Comparison of ENCODE assay signal across 15 mouse cellular contexts in genomic region chr7:78397215-78397614, GRCm38 (mm10).
DNase-seq lines count a peak whose midpoint lies in the region.
"Had no signal": no experiment of that assay in that cellular context is flagged by ENCODE, and none has a peak within 500 bp of the region (broad histone marks: within the 10 kb centered on the region; RNA-seq: fewer than 3 reads in every experiment).

No protein-coding gene starts in this region.

- peak; percentile 35 to 73 for DNase-seq in frontal cortex, postnatal 36 days (ENCODE audit: low spot score in 2 of 2)
- no peak for DNase-seq in frontal cortex, postnatal 10 days (ENCODE audit: low spot score in 2 of 2)
- peak; percentile 44 to 62 for DNase-seq in left cerebral cortex, adult 9 months (ENCODE audit: low spot score in 2 of 2)
- DNase-seq in left cerebral cortex, postnatal 10 days (ENCODE audit: extremely low spot score in 1 of 2, low spot score in 2 of 2), result no peak
- peak; percentile 82 for DNase-seq in brain, adult 2 months (ENCODE audit: low read depth, low spot score)
- DNase-seq in left cerebral cortex, postnatal 14 days (ENCODE audit: low spot score in 2 of 2), result peak; percentile 20 to 29
- DNase-seq in embryo, embryonic 11 days, result no peak
- DNase-seq: adrenal gland, adult 2 months; adrenal gland, postnatal 25 days; cerebellum, adult 2 months; cerebellum, postnatal 10 days; gastrocnemius, adult 2 months; gastrocnemius, postnatal 36 days; heart, adult 11 months; heart, postnatal 36 days had no signal

- intact Hi-C loops in left cerebral cortex, postnatal 10 days (cut with DNase I), result no loop called here
- intact Hi-C loops in left cerebral cortex, postnatal 14 days (cut with DNase I), result no loop called here

Comparison
In these comparisons a context has a peak if more than half of its experiments do, and no peak if none do; other contexts are left out.
1. DNase-seq: peak in frontal cortex, postnatal 36 days (2 of 2), left cerebral cortex, adult 9 months (2 of 2), brain, adult 2 months (single experiment) and left cerebral cortex, postnatal 14 days (2 of 2); none in frontal cortex, postnatal 10 days (0 of 2), left cerebral cortex, postnatal 10 days (0 of 2) and embryo, embryonic 11 days (single experiment).